Mouse (Mus musculus): ENCODE results near the gene Tmem94. TPM values are rescaled to one million over a fixed set of nuclear protein-coding genes. Genes with fewer than 3 reads are reported as not detected.

The Tmem94 gene
- total and polyA plus RNA-seq, 3 experiments: 70.6 to 165 (median 85.9) TPM

- peak; percentile 55 for DNase-seq
Measured at GRCm38 (mm10) chr11:115766356-115766943, 1.2 kb downstream of the Tmem94 start.

- DNase-seq: no peak
Measured at GRCm38 (mm10) chr11:115766981-115767380, 1.7 kb downstream of the Tmem94 start.

GRCm38 (mm10) chr11:115768896-115769295 is 3.7 kb downstream of the Tmem94 start:
- DNase-seq: peak; percentile 72

GRCm38 (mm10) chr11:115774653-115775052 is 9.4 kb downstream of the Tmem94 start:
- peak; percentile 9 for DNase-seq

- DNase-seq: peak; percentile 93
Measured at GRCm38 (mm10) chr11:115775821-115776665, 10.8 kb downstream of the Tmem94 start.

GRCm38 (mm10) chr11:115776954-115777353 is 11.7 kb downstream of the Tmem94 start:
- peak; percentile 69 for DNase-seq

GRCm38 (mm10) chr11:115777487-115778335 is 12.5 kb downstream of the Tmem94 start:
- DNase-seq: peak; percentile 58

GRCm38 (mm10) chr11:115779038-115779571 is 13.9 kb downstream of the Tmem94 start:
- DNase-seq: peak; percentile 94

GRCm38 (mm10) chr11:115780141-115781070 is 15.2 kb downstream of the Tmem94 start:
- DNase-seq: peak; percentile 40

GRCm38 (mm10) chr11:115786473-115786872 is 21.2 kb downstream of the Tmem94 start:
- no peak for DNase-seq

- DNase-seq: no peak
Measured at GRCm38 (mm10) chr11:115789787-115790186, 24.6 kb downstream of the Tmem94 start.

- no peak for DNase-seq
Measured at GRCm38 (mm10) chr11:115791919-115792318, 26.7 kb downstream of the Tmem94 start.

GRCm38 (mm10) chr11:115792353-115792752 is 27.1 kb downstream of the Tmem94 start:
- peak; percentile 89 for DNase-seq

GRCm38 (mm10) chr11:115796898-115797297 is 31.7 kb downstream of the Tmem94 start:
- DNase-seq: no peak

GRCm38 (mm10) chr11:115797665-115798064 is 32.4 kb downstream of the Tmem94 start:
- no peak for DNase-seq

GRCm38 (mm10) chr11:115800981-115801380 is 35.7 kb downstream of the Tmem94 start:
- no peak for DNase-seq

- no peak for DNase-seq
Measured at GRCm38 (mm10) chr11:115803072-115803709, 38.0 kb downstream of the Tmem94 start.

- DNase-seq: no peak
Measured at GRCm38 (mm10) chr11:115805005-115805404, 39.8 kb downstream of the Tmem94 start.

GRCm38 (mm10) chr11:115806154-115806553 is 40.9 kb downstream of the Tmem94 start:
- no peak for DNase-seq

GRCm38 (mm10) chr11:115807306-115807705 is 42.1 kb downstream of the Tmem94 start:
- DNase-seq: no peak

Data from adrenal gland, adult 2 months (tissue).